Mouse (Mus musculus): ENCODE results near the gene Ak8.

Ak8 gene

DNA sequence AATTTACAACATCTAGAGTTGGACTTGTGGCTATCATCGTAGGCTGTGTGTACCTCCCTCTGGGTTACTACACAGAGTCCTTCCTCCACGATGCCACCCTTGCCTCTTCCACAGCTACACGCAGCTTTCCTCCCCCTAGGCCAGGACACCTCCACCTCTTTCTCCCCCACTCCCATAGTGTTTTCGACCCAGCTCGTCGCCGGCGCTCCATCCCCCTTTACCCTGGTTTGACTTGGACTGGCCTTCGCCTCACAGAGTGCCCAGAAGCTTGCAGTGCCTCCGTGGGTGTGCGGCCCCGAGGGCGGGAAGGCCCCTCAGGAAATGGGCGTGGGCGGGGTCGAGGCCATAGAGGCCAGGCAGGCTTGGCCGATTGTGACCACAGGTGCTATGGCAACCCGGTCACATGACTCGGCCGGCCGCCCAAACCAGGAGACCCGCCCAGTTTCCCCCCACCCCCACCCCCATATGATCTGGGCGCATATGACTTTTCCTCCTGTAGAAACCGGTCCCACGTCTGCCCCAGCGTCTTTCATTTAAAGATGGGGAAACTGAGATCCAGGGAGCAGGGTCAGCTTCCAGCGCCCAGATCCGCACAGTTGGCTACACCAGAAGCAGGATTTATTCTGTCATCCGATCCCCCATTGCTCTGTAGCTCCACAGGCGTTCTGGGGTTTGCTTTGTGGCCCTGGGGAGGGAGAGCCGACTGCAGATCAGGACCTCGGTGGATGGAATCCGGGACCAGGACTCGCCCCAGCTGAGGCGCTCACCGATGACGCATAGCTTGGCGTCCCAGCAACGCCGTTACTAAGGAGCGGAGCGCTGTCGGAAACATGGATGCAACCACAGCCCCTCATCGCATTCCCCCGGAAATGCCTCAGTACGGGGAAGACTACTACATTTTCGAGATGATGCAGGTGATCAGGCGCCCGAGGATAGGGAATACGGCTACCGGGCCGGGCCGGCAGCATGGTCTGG is at the start of gene Ak8, which contains the start of gene Spaca9:
Gene Ak8 (plus strand): TSS at position 804 of the 975 bp plus-strand sequence.
Gene Spaca9 (minus strand): TSS at position 367 of the 975 bp plus-strand sequence.
- peak; percentile 93 for DNase-seq

- DNase-seq = no peak
Measured at GRCm38 (mm10) chr2:28650526-28650925, 49.4 kb upstream of the Ak8 start.

DNA sequence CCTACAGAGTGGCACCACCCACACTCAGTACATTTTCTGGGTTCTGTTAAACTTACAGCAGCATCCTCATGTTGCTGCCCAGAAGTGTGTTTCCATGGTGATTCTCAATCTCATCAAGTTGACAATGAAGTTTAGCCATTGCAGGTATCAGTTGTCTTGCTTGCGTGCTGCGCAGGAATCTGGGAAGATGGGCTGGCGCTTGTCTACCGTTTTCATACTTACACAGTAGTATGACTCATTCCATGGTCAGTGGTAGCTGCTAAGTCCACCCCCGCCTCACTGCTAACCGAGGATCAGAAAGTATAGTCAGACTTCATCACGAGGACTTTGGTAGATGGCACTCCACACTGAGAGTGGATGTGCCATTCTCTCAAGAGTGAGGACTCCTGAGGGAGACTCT is 46.6 kb upstream of the Ak8 start:
- no peak for DNase-seq

- peak; percentile 41 to 51 for DNase-seq
Measured at GRCm38 (mm10) chr2:28654295-28654694, 45.7 kb upstream of the Ak8 start.

DNA sequence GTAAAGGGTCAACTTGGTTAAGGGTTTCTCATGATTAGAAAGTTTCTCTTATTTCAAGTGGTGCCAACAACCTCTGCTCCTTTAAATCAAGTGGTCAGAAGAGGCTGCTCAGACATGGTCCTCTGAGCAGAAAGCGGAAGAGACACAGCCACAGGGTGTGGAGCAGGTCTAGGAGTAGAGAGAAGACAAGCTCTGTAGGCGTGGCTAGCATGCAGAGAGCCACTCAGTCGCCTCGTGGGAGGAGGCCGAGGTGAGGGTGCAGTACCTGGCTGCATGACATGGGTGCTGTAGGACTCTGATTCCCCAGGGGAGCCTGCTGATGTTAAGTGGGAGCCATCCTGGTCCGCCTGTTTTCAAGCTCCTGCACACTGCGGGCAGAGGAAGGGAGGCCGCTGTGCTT is 43.7 kb upstream of the Ak8 start:
- no peak for DNase-seq

- DNase-seq = no peak
Measured at GRCm38 (mm10) chr2:28662891-28663290, 37.1 kb upstream of the Ak8 start.

- no peak for DNase-seq
Measured at GRCm38 (mm10) chr2:28665818-28666217, 34.1 kb upstream of the Ak8 start.

DNA sequence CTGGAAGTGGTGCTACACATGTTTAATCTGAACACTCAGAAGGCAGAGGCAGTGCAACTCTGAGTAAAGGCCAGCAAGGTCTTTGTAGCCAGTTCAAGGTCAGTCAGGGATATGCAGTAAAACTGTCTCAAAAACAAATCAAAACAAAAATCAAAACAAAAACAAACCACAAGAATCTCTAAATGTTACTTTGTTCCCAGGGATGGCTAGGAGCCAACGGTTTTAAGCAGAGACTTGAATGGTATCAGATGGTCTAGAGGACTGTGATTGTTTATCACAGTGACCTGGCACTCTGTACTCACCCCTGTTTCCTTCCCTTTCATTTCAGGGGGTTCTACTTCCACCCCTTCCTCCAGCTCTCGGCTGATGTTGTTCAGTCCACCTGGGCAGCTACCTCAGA is 28.5 kb upstream of the Ak8 start:
- no peak for DNase-seq

DNA sequence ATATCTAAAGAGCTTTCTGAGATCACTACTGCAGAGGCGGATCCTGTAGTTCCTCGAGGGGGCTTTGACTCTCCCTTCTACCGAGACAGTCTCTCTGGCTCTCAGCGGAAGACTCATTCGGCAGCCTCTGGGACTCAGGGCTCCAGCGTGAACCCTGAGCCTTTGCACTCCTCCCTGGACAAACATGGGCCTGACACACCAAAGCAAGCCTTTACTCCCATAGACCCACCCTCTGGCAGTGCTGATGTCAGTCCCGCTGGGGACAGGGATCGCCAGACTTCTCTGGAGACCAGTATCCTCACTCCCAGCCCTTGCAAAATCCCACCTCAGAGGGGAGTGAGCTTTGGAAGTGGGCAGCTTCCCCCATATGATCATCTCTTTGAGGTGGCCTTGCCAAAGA is 24.0 kb upstream of the Ak8 start:
- no peak for DNase-seq

GRCm38 (mm10) chr2:28680710-28681109 is 19.3 kb upstream of the Ak8 start:
- DNase-seq = peak; percentile 53 to 54

DNA sequence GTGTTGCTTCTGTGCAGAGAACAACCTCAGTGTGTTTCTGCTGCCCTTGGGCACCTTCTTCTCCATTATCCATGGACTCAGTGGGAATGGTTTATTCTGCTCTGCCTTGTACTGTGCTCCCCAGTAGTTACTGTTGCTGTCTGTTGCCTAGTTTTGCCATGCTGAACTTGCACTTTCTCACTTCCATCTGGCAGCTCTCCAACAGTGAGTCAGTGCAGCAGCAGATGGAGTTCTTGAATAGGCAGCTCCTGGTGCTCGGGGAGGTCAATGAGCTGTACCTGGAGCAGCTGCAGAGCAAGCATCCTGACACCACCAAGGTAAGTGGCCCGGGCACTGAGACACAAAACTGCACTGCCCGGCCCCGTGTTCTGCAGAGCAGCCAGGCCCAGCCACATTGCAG is 18.2 kb upstream of the Ak8 start:
- DNase-seq = peak in 1 of 2 experiments; percentile 21

- no peak for DNase-seq
Measured at GRCm38 (mm10) chr2:28685895-28686294, 14.1 kb upstream of the Ak8 start.

DNA sequence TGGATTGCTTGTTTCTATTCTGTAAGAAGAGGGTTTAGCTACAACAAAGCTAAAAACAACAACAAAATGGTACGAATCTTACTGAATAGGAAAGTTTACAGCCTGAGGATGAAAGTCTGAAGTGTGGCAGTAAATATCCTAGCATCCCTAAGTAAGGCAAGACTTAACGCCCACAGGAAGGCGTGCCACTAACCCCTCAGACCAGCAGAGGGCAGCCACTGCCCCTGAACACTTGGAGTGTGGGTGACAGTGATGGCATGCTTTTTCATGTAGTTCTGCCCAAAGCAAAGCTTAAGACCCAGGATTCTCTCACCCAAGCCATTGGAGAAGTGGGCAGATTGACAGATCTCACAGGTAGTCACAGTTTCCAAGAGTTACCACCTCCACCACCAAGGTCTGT is 11.5 kb upstream of the Ak8 start:
- DNase-seq = peak; percentile 67 to 69

DNA sequence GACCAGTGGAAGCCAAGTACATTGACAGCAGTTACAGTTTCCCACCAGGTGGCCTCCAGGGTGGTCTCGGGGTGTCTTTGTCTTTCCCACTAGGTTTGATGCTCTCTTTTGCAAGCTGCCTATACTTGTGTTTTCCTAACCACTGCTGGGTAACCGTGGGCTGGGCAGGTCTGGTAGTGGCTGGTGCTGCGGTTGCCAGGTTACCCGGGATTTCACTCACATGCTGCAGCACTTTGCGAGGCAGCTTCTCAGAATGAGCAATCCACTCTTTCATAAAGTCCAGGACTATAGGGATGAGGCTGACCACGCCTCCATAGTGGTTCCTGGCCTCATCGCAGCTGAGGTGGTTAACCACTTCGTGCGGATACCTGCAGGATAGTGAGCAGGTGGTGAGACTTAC is 7.3 kb upstream of the Ak8 start:
- DNase-seq = no peak

- no peak for DNase-seq
Measured at GRCm38 (mm10) chr2:28698566-28698965, 1.4 kb upstream of the Ak8 start.

- DNase-seq = no peak
Measured at GRCm38 (mm10) chr2:28701646-28702262, 1.8 kb downstream of the Ak8 start.

DNA sequence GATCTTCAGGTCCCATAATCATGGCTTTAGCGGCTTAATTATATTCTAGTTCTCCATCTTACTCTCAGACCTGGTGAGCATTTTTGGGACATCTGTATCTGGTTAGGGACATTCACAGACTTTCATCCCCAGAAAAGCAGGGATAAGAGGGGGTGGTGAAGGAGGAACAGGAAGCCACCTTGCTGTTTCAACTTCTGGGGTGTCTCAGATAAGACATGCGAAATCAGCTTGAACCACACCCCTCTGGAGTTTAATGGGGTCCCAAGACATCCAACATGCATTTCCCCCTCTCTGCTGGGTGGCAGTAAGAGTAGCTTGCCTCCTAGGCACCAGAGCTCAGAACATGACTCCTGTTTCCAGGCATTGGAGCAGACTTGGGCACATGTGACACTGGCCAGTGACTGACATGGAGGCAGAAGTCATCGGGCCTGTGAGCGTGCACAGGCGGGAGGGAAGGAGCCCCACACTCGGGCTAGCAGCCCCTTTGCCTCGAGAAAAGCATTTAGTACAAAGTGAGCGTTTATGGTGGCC is 6.2 kb downstream of the Ak8 start:
- DNase-seq = peak in 1 of 2 experiments; percentile 10

- DNase-seq = no peak
Measured at GRCm38 (mm10) chr2:28706787-28707186, 6.8 kb downstream of the Ak8 start.

DNA sequence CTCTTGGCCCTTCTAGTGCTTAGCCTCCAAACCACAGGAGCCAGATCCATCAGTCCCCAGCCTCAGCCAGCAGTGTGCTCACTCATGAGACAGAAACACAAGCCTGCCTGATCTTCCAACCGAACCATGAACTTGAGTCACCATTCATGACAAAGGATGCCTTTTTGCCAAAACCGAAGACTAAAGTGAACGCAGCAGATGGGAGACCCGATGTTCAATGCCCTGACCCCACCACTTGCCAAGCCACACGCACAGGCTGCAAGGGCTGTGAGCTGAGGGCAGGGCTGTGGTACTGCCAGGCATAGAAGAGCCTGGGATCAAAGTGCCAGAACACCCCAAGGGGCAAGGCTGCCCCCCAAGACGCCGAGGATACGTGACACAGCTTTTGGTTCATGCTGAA is 13.1 kb downstream of the Ak8 start:
- DNase-seq = no peak

GRCm38 (mm10) chr2:28722419-28722818 is 22.5 kb downstream of the Ak8 start:
- DNase-seq = no peak

- peak in 1 of 2 experiments; percentile 14 for DNase-seq
Measured at GRCm38 (mm10) chr2:28723912-28724311, 23.9 kb downstream of the Ak8 start.

- no peak for DNase-seq
Measured at GRCm38 (mm10) chr2:28727786-28728404, 27.9 kb downstream of the Ak8 start.

- DNase-seq = no peak
Measured at GRCm38 (mm10) chr2:28730676-28731075, 30.7 kb downstream of the Ak8 start.

Data from kidney, postnatal 4 days (tissue).